Mouse (Mus musculus): ENCODE measurements around the gene 2010111I01Rik. TPM values are rescaled to one million over a fixed set of nuclear protein-coding genes. Genes with fewer than 3 reads are reported as not detected.

2010111I01Rik gene
- total and polyA plus RNA-seq, 3 experiments = 26.3 to 32.7 TPM; not detected in 1

GRCm38 (mm10) chr13:63262168-63262957 lies 297.7 kb downstream of the 2010111I01Rik start:
- no peaks in the 10 kb centered on the region for H3K27me3 ChIP-seq (ENCODE audit: control insufficient read depth in 1 of 2, insufficient read depth in 2 of 2, low read length in 2 of 2)
- no peaks in the 10 kb centered on the region for H3K36me3 ChIP-seq (ENCODE audit: control insufficient read depth in 1 of 2, insufficient read depth in 2 of 2, low read length in 2 of 2)
- H3K4me1 ChIP-seq (ENCODE audit: control insufficient read depth in 1 of 2, insufficient read depth in 2 of 2, low read length in 2 of 2) = no peaks in the 10 kb centered on the region
- no peak overlapping the region for H3K27ac ChIP-seq (ENCODE audit: control insufficient read depth, low read depth, low read length)
- TF ChIP-seq USF1 (IDR thresholded peaks at IDR 0.05; ENCODE audit: low read depth, low read length) = no peak
- H3K4me3 ChIP-seq (ENCODE audit: control insufficient read depth in 1 of 2, insufficient read depth in 1 of 2, low read depth in 2 of 2, low read length in 2 of 2) = no peak overlapping the region
- no peaks in the 10 kb centered on the region; the same call in 1 of the 2 replicates for H3K79me2 ChIP-seq (ENCODE audit: control insufficient read depth, insufficient read depth, low read length, poor library complexity)
- H3K9ac ChIP-seq (ENCODE audit: control insufficient read depth, low read depth, low read length, poor library complexity, severe bottlenecking) = no peak overlapping the region
- H3K9me3 ChIP-seq (replicated peaks; ENCODE audit: insufficient read depth, low read length) = no peaks in the 10 kb centered on the region
- DNase-seq (ENCODE audit: low read depth, low spot score) = no peak

- TF ChIP-seq BHLHE40 (IDR thresholded peaks at IDR 0.05; ENCODE audit: borderline replicate concordance, low read depth, low read length) (no peak), CHD1 (IDR thresholded peaks at IDR 0.05; ENCODE audit: low read depth, low read length) (no peak), ZMIZ1 (IDR thresholded peaks at IDR 0.05; ENCODE audit: low read depth, low read length) (no peak), POLR2AphosphoS2 (IDR thresholded peaks at IDR 0.05; ENCODE audit: low read length) (no peak), ETS1 (IDR thresholded peaks at IDR 0.05; ENCODE audit: low read depth, low read length) (no peak), USF2 (IDR thresholded peaks at IDR 0.05; ENCODE audit: borderline replicate concordance in 1 of 2, insufficient read depth in 1 of 2, low read depth in 1 of 2, low read length in 2 of 2) (no peak), POLR2A (IDR thresholded peaks at IDR 0.05; ENCODE audit: control insufficient read depth in 1 of 2, insufficient read depth in 1 of 2, low read depth in 1 of 2, low read length in 2 of 2, poor library complexity in 1 of 2) (no peak), E2F4 (IDR thresholded peaks at IDR 0.05; ENCODE audit: borderline replicate concordance, low read depth, low read length) (no peak), JUND (IDR thresholded peaks at IDR 0.05; ENCODE audit: low read depth, low read length) (no peak), MAX (IDR thresholded peaks at IDR 0.05; ENCODE audit: low read length) (no peak), MAFK (IDR thresholded peaks at IDR 0.05; ENCODE audit: borderline replicate concordance, low read depth, low read length) (no peak), SIN3A (IDR thresholded peaks at IDR 0.05; ENCODE audit: low read length) (no peak), ZKSCAN1 (IDR thresholded peaks at IDR 0.05; ENCODE audit: low read depth, low read length) (no peak), EP300 (IDR thresholded peaks at IDR 0.05; ENCODE audit: low read depth in 1 of 2, low read length in 2 of 2) (no peak)
- H3K27me3 ChIP-seq (ENCODE audit: control insufficient read depth in 1 of 2, insufficient read depth in 2 of 2, low read length in 2 of 2) = no peaks in the 10 kb centered on the region
- no peaks in the 10 kb centered on the region for H3K9me3 ChIP-seq (replicated peaks; ENCODE audit: insufficient read depth, low read length)
- H3K4me1 ChIP-seq (ENCODE audit: control insufficient read depth in 1 of 2, insufficient read depth in 2 of 2, low read length in 2 of 2) = no peaks in the 10 kb centered on the region
- no peak overlapping the region for H3K4me3 ChIP-seq (ENCODE audit: control insufficient read depth in 1 of 2, insufficient read depth in 1 of 2, low read depth in 2 of 2, low read length in 2 of 2)
- no peak for DNase-seq (ENCODE audit: low read depth, low spot score)
- no peaks in the 10 kb centered on the region; a peak in 2 of 4 replicates for H3K36me3 ChIP-seq (ENCODE audit: control insufficient read depth in 1 of 2, insufficient read depth in 2 of 2, low read length in 2 of 2)
- H3K9ac ChIP-seq (ENCODE audit: control insufficient read depth, low read depth, low read length, poor library complexity, severe bottlenecking) = no peak overlapping the region
- no peak overlapping the region for H3K27ac ChIP-seq (ENCODE audit: control insufficient read depth, low read depth, low read length)
- H3K79me2 ChIP-seq (ENCODE audit: control insufficient read depth, insufficient read depth, low read length, poor library complexity) = no peaks in the 10 kb centered on the region
Observed at GRCm38 (mm10) chr13:63268371-63268770, 303.7 kb downstream of the 2010111I01Rik start.

Measured in MEL (cell line).